Mouse (Mus musculus) mammary gland, adult 2 months (tissue): Measurements from ENCODE around the gene Unc45b. TPM values are rescaled to one million over a fixed set of nuclear protein-coding genes. Genes with fewer than 3 reads are reported as not detected.

Experiments
- polyA plus RNA-seq: library from polyadenylated mRNA; depleted of rRNA; stranded (reverse); fragments of >200 nt; gene quantifications from 2 replicates; pipeline ENCODE4 v1.2.3, GENCODE M21; 2012; ENCODE audit warnings: low replicate concordance; rRNA removed

Unc45b gene
- 6.5 and 28.9 TPM in 2 replicates for polyA plus RNA-seq

DNA sequence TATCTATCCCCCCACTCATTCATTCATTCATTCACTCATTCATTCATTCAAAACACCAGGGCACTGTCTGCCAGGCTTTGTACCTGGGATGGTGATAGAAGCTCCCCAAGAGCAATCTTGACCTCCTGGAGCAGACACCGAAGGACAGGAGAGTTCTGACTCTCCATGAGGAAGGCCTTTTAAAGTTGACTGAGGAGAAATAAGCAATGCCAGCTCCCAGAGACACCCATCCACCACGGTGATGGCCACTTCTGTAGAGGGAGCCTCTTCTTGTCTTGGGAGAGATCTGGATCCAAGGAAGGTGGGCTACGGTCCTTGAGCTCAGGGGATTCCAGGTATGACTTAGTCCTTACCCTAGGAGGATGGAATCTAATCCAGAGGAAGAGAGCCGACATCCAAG lies at the start of gene Unc45b:
Unc45b (plus strand) TSS at position 301 of the 400 bp plus-strand sequence.

DNA sequence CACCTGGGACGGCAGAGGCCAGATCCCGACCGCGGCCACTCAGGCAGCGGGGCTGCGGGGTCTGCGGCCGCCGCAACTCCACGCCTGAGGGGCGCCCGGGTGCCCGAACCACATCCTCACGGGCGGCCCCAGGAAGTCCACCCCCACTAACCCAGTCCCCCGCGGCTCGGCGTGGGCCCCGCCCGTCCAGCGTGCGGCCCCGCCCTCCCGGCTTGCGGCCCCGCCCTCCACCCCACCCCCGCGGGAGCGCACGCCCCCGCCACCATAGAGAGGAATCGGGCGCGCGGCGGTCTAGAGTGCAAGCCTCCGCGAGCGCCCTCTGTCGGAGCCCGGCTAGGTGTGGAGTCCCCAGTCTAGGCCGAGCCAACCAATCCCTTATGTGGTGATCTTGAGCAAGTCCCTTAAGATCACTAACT lies 39.3 kb upstream of the Unc45b start, which contains the start of gene Rffl:
Rffl (minus strand) TSS at position 180 of the 416 bp plus-strand sequence.

GRCm38 (mm10) chr11:82890342-82890762 lies 20.0 kb upstream of the Unc45b start, which contains the start of gene Rad51d:
TSS of gene Rad51d (minus strand) at chr11:82890614.

DNA sequence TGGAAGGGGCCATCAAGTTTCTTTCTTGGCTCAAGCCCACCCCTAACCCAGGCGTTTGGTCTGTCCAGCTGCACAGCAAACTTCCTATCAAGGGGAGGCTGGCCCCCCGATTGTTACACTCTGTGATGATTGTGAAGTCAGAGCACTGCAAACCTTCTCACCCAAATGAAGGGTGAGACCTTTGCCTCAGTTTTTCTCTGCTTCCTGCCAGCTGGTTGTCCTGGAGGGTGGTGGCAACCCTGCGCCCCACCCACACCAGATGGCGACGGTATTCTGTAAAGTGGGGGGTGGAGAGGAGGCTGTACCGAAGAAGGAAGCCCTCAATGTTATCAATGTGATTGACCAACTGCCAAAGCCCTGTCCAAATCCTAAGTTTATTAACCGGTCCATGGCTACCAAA lies 18.4 kb upstream of the Unc45b start, which contains the start of gene Fndc8:
Fndc8 (plus strand) TSS at position 189 of the 400 bp plus-strand sequence.

GRCm38 (mm10) chr11:82907651-82908607 lies 2.4 kb upstream of the Unc45b start, which contains the start of gene Nle1:
TSS of gene Nle1 (minus strand) at chr11:82908411.

DNA sequence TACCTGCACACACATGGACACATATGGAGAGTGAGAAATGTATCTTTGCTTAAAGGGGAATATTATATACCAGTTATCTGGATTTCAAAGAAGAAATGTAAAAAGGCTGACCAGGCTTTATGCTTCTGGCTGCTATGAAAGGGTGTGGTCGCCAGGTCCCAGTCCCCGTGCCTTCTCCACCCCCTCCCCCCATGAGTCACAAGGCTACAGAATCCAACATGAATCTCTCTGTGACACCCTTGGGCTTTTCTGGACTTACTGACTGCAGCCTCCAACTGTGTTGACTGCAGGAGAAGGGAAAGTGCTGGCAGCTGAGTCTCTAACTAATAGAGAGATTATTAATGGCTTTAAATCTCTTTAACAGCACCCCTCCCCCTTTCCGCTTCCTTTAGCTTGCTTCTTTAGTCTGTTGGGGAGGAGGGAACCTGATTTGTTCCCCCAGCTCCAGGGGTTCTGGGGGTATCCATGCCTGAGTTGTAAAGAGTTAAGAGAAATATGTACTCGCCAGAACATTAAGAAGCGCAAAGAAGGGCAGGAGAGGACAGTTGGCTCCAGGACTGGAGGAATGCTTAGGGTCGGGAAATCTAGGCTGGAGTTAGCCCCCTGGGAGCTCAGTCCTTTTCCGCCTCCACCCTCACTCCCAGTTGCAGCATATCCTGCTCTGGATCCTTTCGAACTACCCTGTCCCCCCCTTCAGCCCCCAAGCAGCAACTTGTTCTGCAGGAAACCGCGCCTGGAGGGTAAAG lies 40.6 kb downstream of the Unc45b start, which contains the start of gene Slfn5:
Slfn5 (plus strand) TSS at position 614 of the 746 bp plus-strand sequence.

GRCm38 (mm10) chr11:82991469-82992166 lies 81.3 kb downstream of the Unc45b start, which contains the start of gene Slfn9:
TSS of gene Slfn9 (minus strand) at chr11:82991830.

Other genes starting within 250 kb of the Unc45b start
- gene Cct6b, start 146.2 kb upstream of the Unc45b start, polyA plus RNA-seq, result 0.16 and 0.33 TPM in 2 replicates
- 3.3 and 4.4 TPM in 2 replicates for gene Zfp830, start 146.2 kb upstream of the Unc45b start, polyA plus RNA-seq
- gene Lig3, start 129.4 kb upstream of the Unc45b start, polyA plus RNA-seq, result 12.5 and 18.0 TPM in 2 replicates
- 12.6 and 19.4 TPM in 2 replicates for gene Rffl, start 39.3 kb upstream of the Unc45b start, polyA plus RNA-seq
- gene Rad51d, start 19.9 kb upstream of the Unc45b start, polyA plus RNA-seq, result 19.5 and 19.6 TPM in 2 replicates
- 2.0 and 2.5 TPM in 2 replicates for gene Fndc8, start 18.4 kb upstream of the Unc45b start, polyA plus RNA-seq
- 39.4 and 50.3 TPM in 2 replicates for gene Nle1, start 2.1 kb upstream of the Unc45b start, polyA plus RNA-seq
- 12.2 and 27.0 TPM in 2 replicates for gene Slfn5, start 40.8 kb downstream of the Unc45b start, polyA plus RNA-seq
- 1.1 and 1.4 TPM in 2 replicates for gene Slfn9, start 81.3 kb downstream of the Unc45b start, polyA plus RNA-seq
- gene Slfn8, start 110.3 kb downstream of the Unc45b start, polyA plus RNA-seq, result 2.3 and 3.7 TPM in 2 replicates
- gene Slfn2, start 154.6 kb downstream of the Unc45b start, polyA plus RNA-seq, result 16.3 and 18.4 TPM in 2 replicates
- gene Slfn1, start 206.3 kb downstream of the Unc45b start, polyA plus RNA-seq, result 11.5 and 11.9 TPM in 2 replicates